Mouse (Mus musculus) erythroblast, embryonic 14.5 days (primary cell): ENCODE results near the gene Vmn2r26. TPM values are rescaled to one million over a fixed set of nuclear protein-coding genes. Genes with fewer than 3 reads are reported as not detected.
"Not testable (repeated sequence)": the region's sequence is repeated elsewhere in the genome, so short reads cannot be mapped to it uniquely, and the experiment has no call there.

Experiments
- H3K27me3 ChIP-seq: 2 replicates; pipeline ENCODE4 v1.6.1; 2012; ENCODE audit warnings: inconsistent platforms; ENCODE audit not compliant: control insufficient read depth
- H3K36me3 ChIP-seq: 2 replicates; pipeline ENCODE4 v1.6.1; 2012; ENCODE audit warnings: mild to moderate bottlenecking, inconsistent platforms; ENCODE audit not compliant: control insufficient read depth
- H3K4me1 ChIP-seq: 2 replicates; pipeline ENCODE4 v1.6.1; 2012; ENCODE audit warnings: inconsistent platforms; ENCODE audit not compliant: control insufficient read depth
- H3K4me3 ChIP-seq: replicated peaks from 2 replicates; pipeline ENCODE3; 2012; ENCODE audit warnings: moderate library complexity, mild to moderate bottlenecking, inconsistent platforms
- H3K9me3 ChIP-seq: 2 replicates; pipeline ENCODE4 v1.6.1; 2012; ENCODE audit warnings: low read length, inconsistent platforms, mixed read lengths; ENCODE audit not compliant: control insufficient read depth
- GATA1 ChIP-seq: IDR thresholded peaks from 2 replicates; pipeline ENCODE4 v1.6.1; 2012; ENCODE audit warnings: low read length, inconsistent platforms, mixed read lengths
- TAL1 ChIP-seq: IDR thresholded peaks from 3 replicates; pipeline ENCODE4 v1.6.1; 2012; ENCODE audit warnings: low read length, inconsistent platforms, mixed read lengths
- polyA plus RNA-seq: library from polyadenylated mRNA; stranded (reverse); fragments of >175 nt; gene quantifications from 2 replicates; pipeline ENCODE4 v1.2.3, GENCODE M21; 2012

Vmn2r26 gene
- polyA plus RNA-seq, result not detected in 2 replicates

DNA sequence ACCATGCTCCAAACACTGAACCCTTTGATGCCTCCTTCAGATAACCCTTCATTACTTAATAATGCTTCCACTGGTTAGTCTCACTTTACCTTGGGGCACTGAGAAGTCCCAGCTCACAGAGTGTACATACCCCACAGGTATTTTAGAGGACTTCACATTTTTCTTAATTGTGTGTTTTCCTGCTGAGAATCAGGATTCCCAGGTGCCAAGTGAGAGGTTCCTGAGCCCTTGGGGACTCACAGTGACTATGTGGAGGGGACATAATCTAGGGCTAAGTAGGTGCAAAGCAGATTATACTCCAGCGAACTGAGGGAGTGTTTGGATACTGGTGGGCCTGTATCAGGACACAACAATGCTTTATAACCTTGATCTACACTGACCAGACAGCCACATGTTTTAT, at the start of gene Vmn2r26:
Gene Vmn2r26, plus strand, starts transcription at position 301 of the 400 bp plus-strand sequence.
- H3K9me3 ChIP-seq, H3K27me3 ChIP-seq, H3K36me3 ChIP-seq, H3K4me3 ChIP-seq, H3K4me1 ChIP-seq: not testable (repeated sequence)

DNA sequence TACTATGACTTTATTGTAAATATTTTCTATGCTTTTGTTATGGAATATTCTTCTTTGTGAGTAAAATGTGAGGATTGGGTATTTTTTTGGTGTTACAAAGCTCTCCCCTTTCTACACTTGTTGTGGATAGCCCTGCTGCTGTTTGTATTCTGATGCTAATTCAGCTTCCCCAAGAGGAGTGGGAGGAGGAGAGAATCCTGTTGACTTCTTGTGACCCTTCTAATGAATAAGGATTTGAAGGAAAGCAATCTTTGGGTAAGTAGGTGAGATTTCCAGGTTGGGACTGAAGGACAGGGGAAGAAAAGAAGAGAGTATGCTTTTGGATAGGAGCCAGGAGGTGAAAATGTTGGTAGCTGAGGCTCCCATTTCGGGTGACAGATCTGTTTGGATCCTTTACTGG, 3.5 kb upstream of the Vmn2r26 start:
- Histone ChIP-seq H3K27me3 (no peaks in the 10 kb centered on the region), H3K4me1 (no peaks in the 10 kb centered on the region), H3K4me3 (no peak overlapping the region), H3K36me3 (no peaks in the 10 kb centered on the region), H3K9me3 (peaks cover 3% of the 10 kb centered on the region; the same call in 1 of the 2 replicates)
- TF ChIP-seq GATA1, result no peak
- no peak for TF ChIP-seq TAL1

DNA sequence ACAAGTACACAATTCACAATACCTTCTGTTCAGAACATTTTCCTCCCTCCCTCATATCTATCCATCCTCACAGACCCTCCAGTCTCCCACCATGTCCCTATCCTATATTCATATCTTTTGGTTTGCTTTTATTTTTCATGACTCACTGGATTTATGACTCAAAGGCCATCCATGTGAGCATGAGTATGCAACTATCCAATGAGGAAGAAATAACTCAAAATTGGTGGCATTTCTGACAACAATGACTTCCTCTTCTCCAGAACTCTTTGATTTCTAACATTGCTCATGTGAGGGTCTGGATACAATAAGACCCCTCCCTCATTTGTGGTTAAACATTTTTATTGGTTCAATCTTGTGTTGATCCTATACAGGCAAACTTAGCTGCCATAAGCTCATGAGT, 24.0 kb downstream of the Vmn2r26 start:
- H3K4me1 ChIP-seq, result no peaks in the 10 kb centered on the region
- TF ChIP-seq GATA1, result no peak
- no peak for TF ChIP-seq TAL1
- no peak overlapping the region for H3K4me3 ChIP-seq
- no peaks in the 10 kb centered on the region for H3K9me3 ChIP-seq
- no peaks in the 10 kb centered on the region for H3K36me3 ChIP-seq
- no peaks in the 10 kb centered on the region for H3K27me3 ChIP-seq

- H3K36me3 ChIP-seq, H3K4me3 ChIP-seq, H3K4me1 ChIP-seq, H3K27me3 ChIP-seq, H3K9me3 ChIP-seq: not testable (repeated sequence)
Measured at GRCm38 (mm10) chr6:124053611-124054010, 29.2 kb downstream of the Vmn2r26 start.

GRCm38 (mm10) chr6:124102334-124102733, 78.0 kb downstream of the Vmn2r26 start:
- Histone ChIP-seq H3K27me3 (no peaks in the 10 kb centered on the region), H3K4me1 (no peaks in the 10 kb centered on the region), H3K36me3 (no peaks in the 10 kb centered on the region), H3K4me3 (no peak overlapping the region), H3K9me3 (no peaks in the 10 kb centered on the region)
- TF ChIP-seq TAL1, result no peak
- TF ChIP-seq GATA1, result no peak

Other genes with a start within 250 kb of the Vmn2r26 start
- not detected in 2 replicates for gene Vmn2r24, start 245.7 kb upstream of the Vmn2r26 start, polyA plus RNA-seq
- not detected in 2 replicates for gene Vmn2r25, start 171.1 kb upstream of the Vmn2r26 start, polyA plus RNA-seq
- gene Vmn2r27, start 207.3 kb downstream of the Vmn2r26 start, polyA plus RNA-seq, result not detected in 2 replicates